Mouse (Mus musculus) layer of hippocampus, adult 9-11 months (tissue): Measurements from ENCODE around the gene Osmr.
"Not testable (repeated sequence)": the region's sequence is repeated elsewhere in the genome, so short reads cannot be mapped to it uniquely, and the experiment has no call there.

Source experiments
- DNase-seq: peaks from one replicate; pipeline ENCODE4 v3.0.0; 2022

The Osmr gene

DNA sequence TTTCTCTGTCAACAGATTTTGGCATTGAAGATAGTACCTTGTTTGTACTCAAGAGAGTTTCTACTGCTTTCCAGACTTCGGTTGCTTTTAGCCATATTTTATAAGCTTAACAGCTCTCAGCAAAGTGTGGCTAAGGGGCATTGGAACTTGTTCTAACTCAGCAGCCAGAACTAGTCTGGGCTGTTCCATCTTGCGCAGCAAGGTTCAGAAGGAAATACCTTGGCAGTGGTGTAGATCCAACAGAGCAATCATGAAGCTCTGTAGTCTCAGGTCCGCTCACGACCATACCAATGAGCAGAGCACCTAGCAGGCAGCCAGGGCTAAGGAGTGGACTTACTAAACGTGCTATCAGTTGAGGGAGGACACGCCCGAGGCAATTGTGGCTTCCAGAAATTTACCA lies 15.0 kb downstream of the Osmr start:
- no peak for DNase-seq

DNA sequence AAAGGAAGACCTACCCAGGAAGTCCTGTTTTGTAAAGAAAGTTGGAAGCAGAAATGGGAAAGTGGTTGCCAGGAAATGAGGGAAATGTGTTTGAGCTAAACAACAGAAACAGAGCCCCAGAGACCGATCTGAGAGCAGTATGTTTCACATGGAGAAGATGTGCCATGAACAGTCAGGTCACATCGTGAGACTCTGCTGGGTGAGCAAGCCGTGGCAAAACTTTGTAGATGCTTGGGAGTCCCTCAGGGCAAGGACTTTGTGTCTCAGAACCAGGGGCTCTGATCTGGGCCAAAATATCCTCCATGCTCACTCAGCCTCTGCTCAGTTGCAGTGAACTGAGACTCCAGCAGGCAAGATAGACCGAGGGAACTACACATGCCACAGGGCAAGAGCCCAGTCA lies 15.9 kb downstream of the Osmr start:
- no peak for DNase-seq

DNA sequence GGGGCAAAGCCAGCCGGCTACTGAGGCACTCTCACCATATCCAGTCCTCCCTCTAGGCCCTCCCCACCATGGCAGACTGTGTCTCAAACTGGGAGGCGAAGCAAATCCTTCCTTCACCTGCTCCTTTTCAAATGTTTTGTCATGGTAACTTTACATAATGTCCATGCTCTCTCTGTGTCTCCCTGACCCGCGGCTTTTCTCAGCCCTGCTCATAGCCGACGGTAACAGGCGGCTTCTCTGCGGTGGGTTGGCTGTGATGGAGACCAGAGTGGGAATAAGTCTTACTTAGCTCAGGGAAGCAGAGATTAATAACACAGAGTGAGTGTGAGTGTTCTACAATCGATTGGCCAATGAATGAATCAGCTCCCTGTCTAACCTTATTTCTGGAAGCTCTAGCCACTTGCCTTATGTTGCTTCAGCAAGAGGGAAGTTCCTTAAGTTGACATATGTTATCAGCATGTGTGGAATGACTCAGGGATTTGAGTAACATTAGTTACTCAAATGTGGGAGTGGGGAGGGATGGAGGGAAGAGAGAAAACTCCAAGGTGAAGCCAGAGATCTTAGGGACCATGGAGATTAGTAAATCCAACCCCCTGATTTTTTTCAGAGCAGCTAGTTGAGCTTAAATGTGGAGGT lies 17.4 kb downstream of the Osmr start:
- DNase-seq: no peak

DNA sequence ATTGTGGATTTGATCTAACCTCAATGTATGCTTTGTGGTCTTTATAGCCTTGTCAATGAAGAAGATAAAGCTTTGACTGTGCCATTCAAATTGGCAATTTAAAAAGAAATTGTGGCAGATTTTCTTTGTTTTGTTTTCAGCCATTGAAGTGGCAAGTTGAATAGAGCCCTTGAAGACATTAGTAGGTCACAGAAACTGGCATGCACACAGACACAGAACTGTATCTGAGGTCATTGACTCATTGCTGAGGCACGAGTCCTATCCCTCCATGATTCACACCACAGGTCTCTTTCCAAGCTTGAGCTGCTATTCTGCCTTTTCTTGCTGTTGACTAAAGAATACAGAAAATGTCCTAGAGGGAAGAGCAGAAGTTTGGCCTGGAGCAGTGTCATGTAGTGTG lies 24.9 kb downstream of the Osmr start:
- no peak for DNase-seq

DNA sequence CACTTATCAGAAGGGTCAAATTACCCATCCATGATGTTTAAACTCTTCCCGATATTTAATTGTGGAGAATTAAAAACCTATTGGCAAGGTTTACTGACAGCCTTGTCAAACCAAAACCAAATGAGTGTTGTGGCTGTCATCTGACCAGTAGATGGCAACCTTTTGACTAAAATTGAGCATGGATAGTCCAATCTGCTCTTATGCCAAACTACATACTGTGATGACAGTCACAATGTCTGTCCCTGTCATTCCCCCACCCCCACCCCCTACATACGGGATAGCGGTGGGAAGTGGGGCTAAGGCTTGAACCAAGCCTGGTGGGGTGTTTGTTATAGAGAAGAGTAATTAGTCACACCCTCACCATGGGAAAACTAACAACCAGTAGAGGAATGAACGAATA lies 34.6 kb downstream of the Osmr start:
- DNase-seq: no peak

DNA sequence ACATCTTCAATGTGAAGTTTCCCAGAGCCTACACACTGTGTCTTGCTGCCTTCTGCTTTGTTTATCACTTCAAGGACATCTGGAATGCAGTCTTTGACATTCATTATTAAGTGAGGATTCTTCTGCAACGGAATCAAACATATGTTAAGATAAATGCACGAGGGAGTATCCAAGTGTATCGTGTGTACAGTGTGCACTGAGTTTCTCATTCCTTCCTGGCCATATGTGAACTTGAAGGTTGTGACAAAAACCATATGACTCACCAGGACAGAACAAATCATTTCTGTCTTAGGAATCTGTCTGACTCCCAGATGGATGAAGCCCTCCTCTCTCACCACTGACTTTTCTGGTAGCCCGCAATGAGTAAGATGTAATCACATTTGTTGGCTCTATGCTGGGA lies 59.0 kb downstream of the Osmr start:
- DNase-seq: peak; percentile 24

DNA sequence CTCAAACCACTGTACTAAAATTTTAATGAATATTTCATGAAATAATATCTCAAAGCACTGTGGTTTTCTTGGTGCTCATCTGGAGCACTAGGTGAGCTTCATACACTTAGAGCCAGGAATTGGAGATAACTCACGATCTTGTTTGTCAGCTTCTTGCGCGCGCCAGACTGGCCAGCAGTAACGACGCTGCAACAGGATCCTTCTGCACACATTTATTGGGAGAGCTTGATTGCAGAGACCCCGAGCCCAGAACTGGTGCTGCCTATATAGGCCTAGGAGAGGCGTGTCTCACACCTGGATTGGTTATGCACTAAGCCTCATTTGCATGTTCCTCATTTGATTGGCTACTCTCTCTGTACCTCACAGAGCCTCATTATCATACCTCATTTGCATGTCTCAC lies 73.6 kb downstream of the Osmr start:
- DNase-seq: not testable (repeated sequence)

DNA sequence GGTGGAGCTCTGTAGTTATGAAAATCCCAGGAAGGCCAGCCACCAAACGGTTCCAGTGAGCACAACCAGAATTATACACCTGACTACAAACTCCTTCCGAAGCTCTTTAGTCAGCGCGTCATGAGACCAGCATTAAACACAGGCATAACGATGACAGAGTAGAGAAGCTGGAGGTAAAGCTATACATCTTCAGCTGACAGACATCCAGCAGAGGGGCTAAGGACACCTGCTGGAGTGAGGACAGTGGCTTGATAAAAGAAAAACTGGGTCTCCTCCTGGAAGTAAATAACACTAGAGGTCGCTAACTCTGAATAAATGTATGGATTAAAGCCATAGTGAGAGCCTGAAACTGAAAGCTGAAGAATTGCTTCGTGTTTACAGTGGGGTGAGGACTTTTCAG lies 81.9 kb downstream of the Osmr start:
- DNase-seq: no peak

DNA sequence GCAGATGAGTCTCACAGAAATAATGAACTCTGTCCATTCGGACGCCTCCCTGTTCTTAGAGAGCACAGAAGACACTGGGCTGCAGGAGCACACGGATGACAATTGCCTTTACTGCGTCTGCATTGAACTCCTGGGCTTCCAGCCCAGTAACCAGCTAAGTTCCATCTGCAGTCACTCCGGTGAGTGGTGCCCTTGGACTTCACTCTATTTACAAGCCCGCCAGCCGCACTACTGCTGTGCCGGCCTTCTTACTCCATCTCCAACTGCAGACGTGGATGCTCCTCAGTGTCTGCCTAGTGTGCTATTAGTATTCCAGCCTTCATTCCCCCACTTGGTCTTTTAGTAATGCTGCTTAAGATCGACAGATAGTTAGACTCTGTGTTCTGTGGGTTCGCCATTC lies 83.1 kb downstream of the Osmr start:
- no peak for DNase-seq

DNA sequence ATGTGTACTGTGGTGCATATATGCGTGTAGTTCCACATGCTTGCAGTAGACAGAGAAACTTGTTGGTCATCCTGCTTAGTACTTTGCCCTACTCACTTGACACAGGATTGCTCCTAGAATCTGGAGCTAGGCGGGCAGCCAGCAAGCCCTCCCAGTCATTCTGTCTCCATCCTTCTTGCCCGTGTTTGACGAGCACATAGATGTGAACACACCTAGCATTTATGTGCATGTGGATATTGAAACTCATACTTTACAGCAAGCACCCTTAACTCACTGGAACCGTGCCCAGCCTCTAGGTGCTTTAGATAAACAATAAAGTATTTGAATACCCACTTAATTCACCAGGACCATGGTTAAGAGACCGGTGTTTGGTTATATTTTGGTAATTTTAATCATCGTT lies 84.8 kb downstream of the Osmr start:
- no peak for DNase-seq

DNA sequence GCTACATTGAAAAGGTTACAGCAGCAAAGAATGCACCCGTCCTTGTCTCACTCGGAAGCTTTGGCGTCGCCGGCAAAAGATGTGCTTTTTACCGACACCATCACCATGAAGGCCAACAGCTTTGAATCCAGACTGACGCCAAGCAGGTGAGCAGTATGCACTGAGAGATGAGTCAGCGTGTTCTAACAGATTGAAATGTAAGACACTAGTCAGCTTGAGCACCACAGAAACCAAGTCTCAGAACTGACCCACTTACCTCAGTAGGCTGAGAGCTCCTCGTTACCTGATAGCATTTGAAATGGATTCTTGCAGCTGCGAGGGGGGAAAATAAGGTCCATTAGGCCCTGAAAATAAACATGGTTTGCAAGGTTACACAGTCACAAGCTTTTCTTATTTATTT lies 87.5 kb downstream of the Osmr start:
- DNase-seq: no peak

DNA sequence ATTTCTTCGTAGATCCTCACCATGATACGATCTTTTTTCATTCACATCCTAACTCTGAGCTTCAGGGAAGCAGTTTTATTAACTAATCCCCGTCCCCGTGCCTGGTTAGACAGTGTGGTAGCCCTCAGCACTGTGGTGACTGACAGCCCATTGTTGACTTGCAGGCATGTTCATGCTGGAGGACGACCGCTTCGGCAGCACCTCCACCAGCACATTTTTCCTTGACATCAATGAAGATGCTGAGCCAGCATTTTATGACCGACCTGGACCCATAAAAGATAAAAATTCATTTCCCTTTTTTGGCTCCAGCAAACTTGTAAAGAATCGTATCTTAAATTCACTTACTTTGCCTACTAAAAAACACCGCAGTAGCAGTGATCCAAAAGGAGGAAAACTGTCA lies 88.6 kb downstream of the Osmr start:
- DNase-seq: no peak

DNA sequence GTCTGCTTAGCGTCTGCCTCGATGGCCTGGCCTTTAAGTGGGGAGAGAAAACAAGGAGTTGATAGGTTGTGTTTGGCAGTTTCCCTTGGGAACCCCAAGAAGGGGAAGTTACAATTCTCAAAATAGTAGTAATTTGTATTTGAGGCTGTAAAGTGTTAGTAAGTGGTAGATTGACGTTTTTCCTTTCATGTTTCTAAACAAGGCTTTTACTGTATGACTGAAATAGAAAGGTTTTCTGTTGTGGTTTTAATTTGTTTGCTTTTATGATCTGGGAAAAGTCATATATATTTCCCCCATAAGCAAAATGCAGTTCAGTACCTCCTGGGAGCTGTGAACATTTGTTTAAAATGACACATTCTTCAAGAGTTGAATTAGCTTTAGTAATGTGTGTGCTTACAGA lies 102.5 kb downstream of the Osmr start:
- no peak for DNase-seq
